Mouse (Mus musculus) olfactory bulb, adult 2 months (tissue): ENCODE results near the gene Cgnl1. TPM values are rescaled to one million over a fixed set of nuclear protein-coding genes. Genes with fewer than 3 reads are reported as not detected.

ENCODE experiments used
- H3K27ac ChIP-seq: fragments of 200-500 bp; 2 replicates; pipeline ENCODE4 v1.5.1; 2012; ENCODE audit warnings: low read depth, low read length; ENCODE audit not compliant: insufficient read depth
- H3K4me1 ChIP-seq: fragments of 200-500 bp; 2 replicates; pipeline ENCODE4 v1.6.1; 2012; ENCODE audit warnings: low read length; ENCODE audit not compliant: control insufficient read depth, insufficient read depth
- H3K4me3 ChIP-seq: fragments of 200-500 bp; 2 replicates; pipeline ENCODE4 v1.5.1; 2012; ENCODE audit warnings: mild to moderate bottlenecking, low read depth, low read length, moderate library complexity; ENCODE audit not compliant: insufficient read depth
- CTCF ChIP-seq: fragments of 200-500 bp; IDR thresholded peaks from 2 replicates; pipeline ENCODE4 v1.5.1; 2012; ENCODE audit warnings: low read depth, mild to moderate bottlenecking, low read length, moderate library complexity; ENCODE audit not compliant: insufficient read depth
- POLR2A ChIP-seq: fragments of 200-500 bp; IDR thresholded peaks from 2 replicates; pipeline ENCODE4 v1.6.1; 2012; ENCODE audit warnings: mild to moderate bottlenecking, low read depth, low read length, moderate library complexity; ENCODE audit not compliant: insufficient read depth
- WGBS: fragments of 180-500 bp; shearing (Covaris S2); methylation state at CpG from one replicate; pipeline ENCODE4 v1.1.7; 2018; 5-methylcytosine and 5-hydroxymethylcytosine counted together
- polyA plus RNA-seq: library from polyadenylated mRNA; stranded (reverse); fragments of >200 nt; gene quantifications from 2 replicates; pipeline ENCODE4 v1.2.4, GENCODE M21; 2012; ENCODE audit warnings: low replicate concordance; ENCODE audit not compliant: missing spikeins, insufficient read depth, insufficient read length

Cgnl1 gene
- polyA plus RNA-seq, 1 experiment = not detected

DNA sequence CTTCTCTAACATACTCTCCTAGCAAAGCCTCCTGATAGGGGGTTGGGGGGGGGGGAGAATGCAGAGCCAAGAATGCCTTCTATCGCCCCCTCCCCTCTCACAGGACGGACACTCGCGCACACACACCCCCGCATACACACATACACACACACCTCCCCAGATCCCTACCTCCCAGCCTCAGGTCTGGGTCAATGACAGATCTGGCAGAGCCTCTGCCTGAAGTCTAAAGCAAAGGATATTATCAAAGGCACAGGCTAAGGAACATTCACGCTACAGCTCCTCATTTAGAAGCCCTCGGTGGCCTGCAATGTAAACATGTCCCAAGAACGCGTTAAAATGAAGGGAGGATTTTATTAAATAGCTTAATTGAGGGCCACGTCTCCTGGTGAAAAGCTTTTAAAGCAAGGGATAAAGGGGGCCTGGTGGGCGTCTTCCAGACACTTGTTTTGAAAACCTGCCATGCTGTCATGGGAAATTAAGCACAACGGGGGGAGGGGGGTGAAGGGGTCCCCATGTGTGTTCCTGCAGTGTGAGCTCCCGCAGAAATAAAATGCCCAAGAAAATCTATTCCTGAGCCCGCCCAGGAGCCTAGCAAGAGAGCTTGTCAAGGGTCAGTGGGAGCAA, 10.8 kb downstream of the Cgnl1 start:
- no peak overlapping the region for H3K4me3 ChIP-seq
- TF ChIP-seq CTCF (no peak), POLR2A (no peak)
- H3K27ac ChIP-seq = no peak overlapping the region
- 28% methylated on average over 14 of the region's 14 CpGs for WGBS
- peaks cover 10% of the 10 kb centered on the region for H3K4me1 ChIP-seq

DNA sequence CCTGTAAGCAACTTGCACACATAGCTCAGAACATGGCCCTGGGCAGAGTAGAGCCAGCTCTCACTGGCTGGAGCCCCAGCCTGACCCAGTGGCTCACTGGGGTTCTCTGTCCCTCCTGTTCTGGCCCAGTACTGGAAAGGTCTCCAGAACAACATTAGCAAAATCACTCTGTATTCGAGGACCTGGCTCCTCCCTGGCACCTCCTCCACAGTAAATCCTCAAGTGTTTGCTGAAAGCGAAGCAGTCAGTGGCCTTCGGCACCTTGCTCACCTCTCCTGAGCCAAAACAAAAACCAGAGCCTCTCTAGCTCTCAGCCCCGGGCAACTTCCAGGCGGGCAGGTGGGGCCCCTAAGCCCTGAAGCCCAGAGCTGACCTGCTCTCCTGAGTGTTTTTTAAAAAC, 11.5 kb downstream of the Cgnl1 start:
- peaks cover 10% of the 10 kb centered on the region for H3K4me1 ChIP-seq
- TF ChIP-seq POLR2A (no peak), CTCF (no peak)
- no peak overlapping the region for H3K4me3 ChIP-seq
- 52% methylated on average over 5 of the region's 5 CpGs for WGBS
- no peak overlapping the region for H3K27ac ChIP-seq

GRCm38 (mm10) chr9:71757386-71757785, 14.0 kb downstream of the Cgnl1 start:
- peaks cover 14% of the 10 kb centered on the region for H3K4me1 ChIP-seq
- H3K4me3 ChIP-seq = no peak overlapping the region
- 89% methylated on average over 8 of the region's 8 CpGs for WGBS
- TF ChIP-seq CTCF (no peak), POLR2A (no peak)
- no peak overlapping the region for H3K27ac ChIP-seq

DNA sequence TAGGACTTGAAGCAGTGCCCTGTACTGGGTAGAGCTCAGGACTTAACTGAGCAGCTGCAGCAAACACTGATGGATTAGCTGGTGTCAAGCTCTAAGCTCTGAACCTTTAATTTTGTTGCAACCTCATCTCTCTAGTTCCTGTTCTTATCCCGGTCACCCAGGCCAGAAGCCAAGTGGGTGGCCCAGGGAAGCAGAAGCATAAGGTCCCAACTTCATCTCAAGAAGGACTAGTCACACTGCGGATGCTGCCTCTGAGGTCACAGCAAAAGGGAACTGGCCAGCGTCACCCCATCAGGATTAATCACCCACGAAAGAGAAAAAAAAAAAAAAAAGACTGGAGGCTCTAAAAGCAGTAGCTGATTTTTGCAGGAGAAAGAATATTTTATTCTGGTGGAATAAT, 14.5 kb downstream of the Cgnl1 start:
- WGBS = 55% methylated on average over 4 of the region's 4 CpGs
- H3K27ac ChIP-seq = no peak overlapping the region
- TF ChIP-seq POLR2A (no peak), CTCF (no peak)
- H3K4me1 ChIP-seq = peaks cover 14% of the 10 kb centered on the region
- H3K4me3 ChIP-seq = no peak overlapping the region

GRCm38 (mm10) chr9:71753981-71754380, 17.4 kb downstream of the Cgnl1 start:
- no peak overlapping the region for H3K4me3 ChIP-seq
- WGBS = 73% methylated on average over 4 of the region's 4 CpGs

DNA sequence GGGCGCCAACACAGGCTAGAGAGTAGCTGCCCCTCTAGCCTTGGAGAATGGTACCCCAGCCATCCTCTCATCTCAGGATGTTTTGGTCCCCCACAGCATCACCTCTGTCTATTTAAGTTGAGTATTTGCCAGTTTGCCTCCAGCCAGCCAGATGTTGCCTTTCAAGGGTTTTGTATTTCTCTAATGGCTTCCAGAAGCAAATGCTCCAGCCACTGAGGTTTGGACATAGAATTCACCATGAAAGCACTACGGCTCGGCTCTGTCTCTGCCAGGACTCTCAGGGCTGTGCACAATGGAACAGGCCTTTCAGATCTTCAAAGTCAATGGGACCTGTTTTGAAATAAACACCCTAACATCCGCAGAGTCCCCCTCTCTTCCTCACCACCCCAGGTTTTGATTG, 17.9 kb downstream of the Cgnl1 start:
- Histone ChIP-seq H3K4me1 (peaks cover 4% of the 10 kb centered on the region; the same call in 1 of the 2 replicates), H3K4me3 (no peak overlapping the region), H3K27ac (no peak overlapping the region)
- WGBS = 73% methylated on average over 4 of the region's 4 CpGs
- no peak for TF ChIP-seq CTCF
- TF ChIP-seq POLR2A = no peak

More at GRCm38 (mm10) chr9:71753981-71754380, 17.4 kb downstream of the Cgnl1 start:
- H3K4me1 ChIP-seq = peaks cover 4% of the 10 kb centered on the region; the same call in 1 of the 2 replicates
- no peak for TF ChIP-seq POLR2A
- TF ChIP-seq CTCF = no peak
- H3K27ac ChIP-seq = no peak overlapping the region

- Histone ChIP-seq H3K4me1 (peaks cover 4% of the 10 kb centered on the region; the same call in 1 of the 2 replicates), H3K4me3 (no peak overlapping the region), H3K27ac (no peak overlapping the region)
- WGBS = 77% methylated on average over 2 of the region's 2 CpGs
- TF ChIP-seq CTCF = no peak
- no peak for TF ChIP-seq POLR2A
Observed at GRCm38 (mm10) chr9:71753117-71753516, 18.3 kb downstream of the Cgnl1 start.

- Histone ChIP-seq H3K27ac (no peak overlapping the region), H3K4me1 (peaks cover 9% of the 10 kb centered on the region; the same call in 1 of the 2 replicates), H3K4me3 (no peak overlapping the region)
- 27% methylated on average over 4 of the region's 4 CpGs for WGBS
- TF ChIP-seq POLR2A = no peak
- TF ChIP-seq CTCF = no peak
Observed at GRCm38 (mm10) chr9:71750015-71750672, 21.3 kb downstream of the Cgnl1 start.

GRCm38 (mm10) chr9:71746405-71746804, 25.0 kb downstream of the Cgnl1 start:
- H3K4me1 ChIP-seq = peaks cover 6% of the 10 kb centered on the region; the same call in 1 of the 2 replicates
- H3K4me3 ChIP-seq = no peak overlapping the region
- TF ChIP-seq POLR2A = no peak
- no peak for TF ChIP-seq CTCF
- WGBS = 49% methylated on average over 4 of the region's 4 CpGs
- no peak overlapping the region for H3K27ac ChIP-seq
